Mouse (Mus musculus) CH12.LX (cell line): ENCODE results near the gene Gm49673.
"Not testable (repeated sequence)": the region's sequence is repeated elsewhere in the genome, so short reads cannot be mapped to it uniquely, and the experiment has no call there.

Experiments used
- CHD2 ChIP-seq: IDR thresholded peaks from 2 replicates; pipeline ENCODE4 v1.6.1; 2011; ENCODE audit warnings: low read length, improper control_type of control experiment
- CTCF ChIP-seq, 2 experiments: IDR thresholded peaks in 1 of 2; conservative IDR thresholded peaks in 1 of 2; 2 replicates each; pipeline ENCODE4 v1.5.1; 2011 to 2012; ENCODE audit warnings: low read depth in 2 of 2, low read length in 2 of 2, improper control_type of control experiment in 1 of 2, inconsistent platforms in 1 of 2, mild to moderate bottlenecking in 1 of 2, moderate library complexity in 1 of 2
- ETS1 ChIP-seq: conservative IDR thresholded peaks from 2 replicates; pipeline ENCODE4 v1.6.1; 2012; ENCODE audit warnings: low read depth, mild to moderate bottlenecking, inconsistent platforms, low read length, improper control_type of control experiment, moderate library complexity
- MAX ChIP-seq: IDR thresholded peaks from 2 replicates; pipeline ENCODE4 v1.6.1; 2011; ENCODE audit warnings: low read length, improper control_type of control experiment
- NELFE ChIP-seq: IDR thresholded peaks from 2 replicates; pipeline ENCODE4 v1.6.1; 2011; ENCODE audit warnings: low read depth, low read length, improper control_type of control experiment
- TCF12 ChIP-seq: IDR thresholded peaks from 2 replicates; pipeline ENCODE4 v1.6.1; 2014; ENCODE audit warnings: low read depth, mild to moderate bottlenecking, inconsistent platforms, low read length, improper control_type of control experiment
- USF1 ChIP-seq: IDR thresholded peaks from 2 replicates; pipeline ENCODE4 v1.6.1; 2014; ENCODE audit warnings: low read depth, mild to moderate bottlenecking, inconsistent platforms, low read length, improper control_type of control experiment
- USF2 ChIP-seq: conservative IDR thresholded peaks from 2 replicates; pipeline ENCODE4 v1.6.1; 2011; ENCODE audit warnings: low read depth, low read length, improper control_type of control experiment

DNA sequence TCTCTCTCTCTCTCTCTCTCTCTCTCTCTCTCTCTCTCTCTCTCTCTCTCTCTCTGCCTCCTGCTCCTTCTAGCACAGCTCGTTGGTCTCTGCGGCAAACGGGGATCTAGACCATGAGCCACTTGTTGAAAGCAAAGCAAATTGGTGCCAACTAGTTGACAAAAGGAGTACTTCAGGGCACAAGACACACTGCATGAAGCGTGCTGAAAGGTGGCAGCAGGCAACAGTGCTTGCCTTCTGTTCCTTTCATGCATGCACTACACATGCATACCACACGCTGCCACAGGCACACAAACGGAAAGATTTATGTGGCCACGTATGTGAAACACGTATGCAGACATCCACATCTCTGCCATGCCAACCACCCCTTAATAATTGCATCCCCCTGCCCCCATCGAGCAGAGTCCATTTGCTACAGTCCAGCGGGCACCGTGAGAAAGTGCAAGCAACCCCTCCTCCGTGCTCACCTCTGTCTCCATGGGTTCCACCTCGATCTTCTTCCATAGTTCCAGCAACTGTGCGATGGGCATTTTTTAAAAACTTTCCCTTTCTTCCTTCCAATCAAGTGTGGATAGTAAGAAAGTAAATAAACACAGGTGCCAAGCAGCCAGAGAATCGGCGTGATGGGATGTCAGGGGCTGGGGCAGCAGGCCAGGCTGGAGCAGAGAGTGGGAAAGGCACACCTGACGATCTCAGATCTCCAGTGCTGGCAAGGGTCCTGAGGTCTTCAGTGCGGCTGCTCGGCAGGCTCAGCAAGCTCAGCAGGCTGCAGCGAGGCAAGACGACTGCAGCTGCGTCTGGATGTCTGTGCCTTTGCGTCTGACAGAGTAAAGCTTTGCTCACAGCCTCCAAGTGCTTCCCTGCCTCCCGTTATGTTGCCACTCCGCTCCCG is 46.9 kb downstream of the Gm49673 start:
- TF ChIP-seq CTCF (conservative IDR thresholded peaks at IDR 0.05 in 1 of 2, IDR thresholded peaks at IDR 0.05 in 1 of 2; ENCODE audit: low read depth in 2 of 2, low read length in 2 of 2); TCF12; NELFE; USF2; CHD2; MAX; USF1; ETS1: not testable (repeated sequence)
